Comparison of ENCODE assay signal across 8 mouse cellular contexts in the genomic region with DNA sequence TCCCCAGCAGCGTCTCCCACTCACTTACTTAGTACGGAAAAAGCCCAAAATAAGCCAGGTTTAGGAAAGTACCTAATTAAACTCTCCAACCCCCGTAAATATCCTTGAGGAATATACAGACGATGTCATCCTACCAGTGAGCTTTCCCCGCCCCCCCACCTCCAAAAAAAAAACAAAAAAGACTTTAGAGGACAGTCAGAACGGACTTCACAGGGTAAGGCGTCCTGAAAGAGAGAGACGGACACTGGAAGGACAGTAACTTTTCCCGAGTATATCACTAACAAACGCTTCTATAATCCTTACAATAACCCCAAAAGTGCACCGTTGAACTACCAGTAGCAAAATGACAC. TPM values are rescaled to one million over a fixed set of nuclear protein-coding genes. Genes with fewer than 3 reads are reported as not detected.
A peak's percentile ranks its signal among the peaks of the same experiment; 100 is the strongest.
DNase-seq lines count a peak whose midpoint lies in the region; ATAC-seq and TF ChIP-seq lines count a peak whose summit lies in the region.

No protein-coding gene starts in this region.

- peak overlapping the region; percentile 86 for H3K4me2 ChIP-seq in limb, embryonic 11.5 days (ENCODE audit: low read depth, severe bottlenecking)
- H3K4me2 ChIP-seq in neural tube, embryonic 14.5 days (ENCODE audit: low read depth, low read length): peak overlapping the region; percentile 88

- no peaks in the 10 kb centered on the region for H3K27me3 ChIP-seq in limb, embryonic 11.5 days (ENCODE audit: control insufficient read depth, insufficient read depth, low read length)
- no peaks in the 10 kb centered on the region for H3K27me3 ChIP-seq in neural tube, embryonic 14.5 days (ENCODE audit: control insufficient read depth, insufficient read depth, low read length)

- DNase-seq in left cerebral cortex, adult 2 months (ENCODE audit: extremely low spot score in 1 of 2, low spot score in 2 of 2): no peak
- DNase-seq in left cerebral cortex, postnatal 36 days (ENCODE audit: low spot score in 2 of 2): no peak
- no peak for DNase-seq in limb, embryonic 11.5 days (ENCODE audit: low spot score)
- DNase-seq in adrenal gland, postnatal 10 days: no peak
- no peak for DNase-seq in cerebellum, adult 11 months
- DNase-seq in T-cell, adult 2 months (ENCODE audit: low spot score): no peak

- peak; percentile 4; the same call in 1 of the 2 replicates for ATAC-seq in limb, embryonic 11.5 days (ENCODE audit: insufficient number of reproducible peaks, low FRiP score, low TSS enrichment, low read depth)
- ATAC-seq in neural tube, embryonic 14.5 days (ENCODE audit: low read depth): peak; percentile 10; the same call in 1 of the 2 replicates

- no peaks in the 10 kb centered on the region; the same call in 1 of the 2 replicates for H3K36me3 ChIP-seq in limb, embryonic 11.5 days (ENCODE audit: control insufficient read depth, insufficient read depth, low read length)
- H3K36me3 ChIP-seq in neural tube, embryonic 14.5 days (ENCODE audit: control insufficient read depth, insufficient read depth, low read length): no peaks in the 10 kb centered on the region

- peak overlapping the region; percentile 57 for H3K9ac ChIP-seq in limb, embryonic 11.5 days (ENCODE audit: low read length)
- peak overlapping the region; percentile 25; the same call in 1 of the 2 replicates for H3K9ac ChIP-seq in neural tube, embryonic 14.5 days (replicated peaks; ENCODE audit: low read depth, low read length)

- peak overlapping the region; percentile 74 for H3K4me3 ChIP-seq in left cerebral cortex, adult 2 months
- peak overlapping the region; percentile 55 for H3K4me3 ChIP-seq in embryonic fibroblast, embryonic 13.5 days (ENCODE audit: insufficient read depth, low read length)
- H3K4me3 ChIP-seq in limb, embryonic 11.5 days (ENCODE audit: low read depth, low read length): peak overlapping the region; percentile 90
- H3K4me3 ChIP-seq in neural tube, embryonic 14.5 days (ENCODE audit: low read depth, low read length): peak overlapping the region; percentile 73

- H3K9me3 ChIP-seq in limb, embryonic 11.5 days (ENCODE audit: control insufficient read depth, low read length): no peaks in the 10 kb centered on the region
- H3K9me3 ChIP-seq in neural tube, embryonic 14.5 days (ENCODE audit: control insufficient read depth, low read length): no peaks in the 10 kb centered on the region

- H3K4me1 ChIP-seq in embryonic fibroblast, embryonic 13.5 days (ENCODE audit: control insufficient read depth, insufficient read depth, low read length): peaks cover 9% of the 10 kb centered on the region; the same call in 1 of the 2 replicates
- peaks cover 12% of the 10 kb centered on the region for H3K4me1 ChIP-seq in limb, embryonic 11.5 days (ENCODE audit: control insufficient read depth, insufficient read depth, low read length)
- H3K4me1 ChIP-seq in neural tube, embryonic 14.5 days (ENCODE audit: control insufficient read depth, insufficient read depth, low read length): peaks cover 13% of the 10 kb centered on the region

- WGBS in limb, embryonic 11.5 days: 11% methylated on average over 11 of the region's 11 CpGs
- 12% methylated on average over 11 of the region's 11 CpGs for WGBS in neural tube, embryonic 14.5 days

- H3K27ac ChIP-seq in left cerebral cortex, adult 2 months: peak overlapping the region; percentile 76
- H3K27ac ChIP-seq in embryonic fibroblast, embryonic 13.5 days (ENCODE audit: insufficient read depth, low read length): peak overlapping the region; percentile 65
- 0 out of 2 replicates have a peak overlapping the region, but pooled peaks have one; percentile 26 for H3K27ac ChIP-seq in limb, embryonic 11.5 days (replicated peaks; ENCODE audit: low read depth, low read length)
- no peak overlapping the region for H3K27ac ChIP-seq in neural tube, embryonic 14.5 days (ENCODE audit: low read depth, low read length)

- TF ChIP-seq CTCF in left cerebral cortex, adult 2 months (IDR thresholded peaks at IDR 0.05): no peak
- TF ChIP-seq CTCF in embryonic fibroblast, embryonic 13.5 days (IDR thresholded peaks at IDR 0.05; ENCODE audit: borderline replicate concordance, insufficient read depth, low read length): no peak

- intact Hi-C loops in left cerebral cortex, adult 2 months (cut with DNase I): no loop called here
- intact Hi-C loops in left cerebral cortex, postnatal 36 days (cut with DNase I): no loop called here

- TF ChIP-seq POLR2A in embryonic fibroblast, embryonic 13.5 days (IDR thresholded peaks at IDR 0.05; ENCODE audit: low read depth, low read length): no peak; the same call in 1 of the 2 replicates

RNA-seq across cellular contexts. Expression of a gene that starts 0.3 kb away (rescaled TPM):
- 10 to 100 TPM; 14.3 to 18.9 TPM for total RNA-seq in left cerebral cortex, adult 2 months (2021)
- 10 to 100 TPM; 17.2 to 17.7 TPM for total RNA-seq in left cerebral cortex, postnatal 36 days (2021)
- 107 and 109 TPM in 2 replicates for polyA plus RNA-seq in embryonic fibroblast, embryonic 13.5 days (2011; ENCODE audit: insufficient read length, low read depth, missing spikeins)
- 115 and 116 TPM in 2 replicates for polyA plus RNA-seq in limb, embryonic 11.5 days (2014; fragmentation: Nextera tagmentation; extraction: Ambion mirVana)
- 25.8 and 26.8 TPM in 2 replicates for polyA plus RNA-seq in neural tube, embryonic 14.5 days (2014; fragmentation: Nextera tagmentation; extraction: Ambion mirVana)
- total RNA-seq in adrenal gland, postnatal 10 days (2021): 10 to 100 TPM; 21.4 to 24.7 TPM

RNA-seq across cellular contexts. Expression of a gene that starts 16.1 kb away (rescaled TPM):
- under 1 TPM; 0.27 to 0.61 TPM for total RNA-seq in left cerebral cortex, adult 2 months (2021)
- total RNA-seq in left cerebral cortex, postnatal 36 days (2021): under 1 TPM; 0.79 to 1.00 TPM
- 0.52 and 1.1 TPM in 2 replicates for polyA plus RNA-seq in embryonic fibroblast, embryonic 13.5 days (2011; ENCODE audit: insufficient read length, low read depth, missing spikeins)
- polyA plus RNA-seq in limb, embryonic 11.5 days (2014; fragmentation: Nextera tagmentation; extraction: Ambion mirVana): 1.7 and 2.3 TPM in 2 replicates
- 0.39 and 4.0 TPM in 2 replicates for polyA plus RNA-seq in neural tube, embryonic 14.5 days (2014; fragmentation: Nextera tagmentation; extraction: Ambion mirVana)
- 1 to 10 TPM in 1 of 2 experiments, under 1 TPM in 1; 0.15 to 2.3 TPM for total RNA-seq in adrenal gland, postnatal 10 days (2021)

RNA-seq across cellular contexts. Expression of a gene that starts 19.4 kb away (rescaled TPM):
- 10 to 100 TPM; 65.1 to 67.9 TPM for total RNA-seq in left cerebral cortex, adult 2 months (2021)
- total RNA-seq in left cerebral cortex, postnatal 36 days (2021): 10 to 100 TPM; 45.8 to 69.3 TPM
- 35.7 and 42.8 TPM in 2 replicates for polyA plus RNA-seq in embryonic fibroblast, embryonic 13.5 days (2011; ENCODE audit: insufficient read length, low read depth, missing spikeins)
- 122 and 133 TPM in 2 replicates for polyA plus RNA-seq in limb, embryonic 11.5 days (2014; fragmentation: Nextera tagmentation; extraction: Ambion mirVana)
- 89.1 and 99.2 TPM in 2 replicates for polyA plus RNA-seq in neural tube, embryonic 14.5 days (2014; fragmentation: Nextera tagmentation; extraction: Ambion mirVana)
- total RNA-seq in adrenal gland, postnatal 10 days (2021): 10 to 100 TPM; 50.0 to 62.5 TPM

RNA-seq across cellular contexts. Expression of a gene that starts 25.0 kb away (rescaled TPM):
- total RNA-seq in left cerebral cortex, adult 2 months (2021): 100 to 1,000 TPM; 408 to 428 TPM
- total RNA-seq in left cerebral cortex, postnatal 36 days (2021): 100 to 1,000 TPM; 374 to 425 TPM
- polyA plus RNA-seq in embryonic fibroblast, embryonic 13.5 days (2011; ENCODE audit: insufficient read length, low read depth, missing spikeins): 239 and 257 TPM in 2 replicates
- 463 and 490 TPM in 2 replicates for polyA plus RNA-seq in limb, embryonic 11.5 days (2014; fragmentation: Nextera tagmentation; extraction: Ambion mirVana)
- polyA plus RNA-seq in neural tube, embryonic 14.5 days (2014; fragmentation: Nextera tagmentation; extraction: Ambion mirVana): 546 and 560 TPM in 2 replicates
- total RNA-seq in adrenal gland, postnatal 10 days (2021): 100 to 1,000 TPM; 342 to 354 TPM

RNA-seq across cellular contexts. Expression of a gene that starts 54.9 kb away (rescaled TPM):
- total RNA-seq in left cerebral cortex, adult 2 months (2021): 1 to 10 TPM; 1.1 to 1.5 TPM
- 1 to 10 TPM; 1.1 TPM for total RNA-seq in left cerebral cortex, postnatal 36 days (2021)
- 14.5 and 20.1 TPM in 2 replicates for polyA plus RNA-seq in embryonic fibroblast, embryonic 13.5 days (2011; ENCODE audit: insufficient read length, low read depth, missing spikeins)
- 43.3 and 46.9 TPM in 2 replicates for polyA plus RNA-seq in limb, embryonic 11.5 days (2014; fragmentation: Nextera tagmentation; extraction: Ambion mirVana)
- polyA plus RNA-seq in neural tube, embryonic 14.5 days (2014; fragmentation: Nextera tagmentation; extraction: Ambion mirVana): 3.4 and 4.4 TPM in 2 replicates
- 10 to 100 TPM in 1 of 2 experiments, 1 to 10 TPM in 1; 8.8 to 11.9 TPM for total RNA-seq in adrenal gland, postnatal 10 days (2021)
